ENCODE assay signal across 19 mouse cellular contexts in the genomic region with DNA sequence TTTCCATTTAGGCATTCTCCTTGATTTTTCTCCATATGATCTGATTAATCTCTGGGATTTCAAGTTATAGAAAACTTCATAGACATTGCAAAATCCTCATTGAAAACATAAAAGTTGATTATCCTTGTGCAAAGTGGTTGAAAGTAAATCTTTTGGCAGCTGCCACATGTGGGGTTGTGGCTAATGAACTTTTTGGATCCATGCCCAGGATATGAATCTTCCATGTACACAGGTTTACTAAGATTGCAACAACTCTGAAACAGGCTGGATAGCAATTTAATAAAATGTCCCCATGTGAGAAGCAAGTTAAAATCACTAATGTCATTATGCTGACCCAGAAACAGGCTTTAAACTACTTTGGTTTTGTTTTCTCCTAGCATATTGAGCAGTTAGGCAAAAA.
DNase-seq lines count a peak whose midpoint lies in the region; ATAC-seq and TF ChIP-seq lines count a peak whose summit lies in the region.
"Had no signal": no experiment of that assay in that cellular context is flagged by ENCODE, and none has a peak within 500 bp of the region (broad histone marks: within the 10 kb centered on the region; RNA-seq: fewer than 3 reads in every experiment).

No protein-coding gene starts in this region.

- H3K79me2 ChIP-seq in liver, adult 2 months (ENCODE audit: control insufficient read depth, insufficient read depth, low read length): no peaks in the 10 kb centered on the region

- 0 out of 2 replicates have a peak, but pooled peaks have one; percentile 18 for ATAC-seq in embryonic facial prominence, embryonic 14.5 days (ENCODE audit: low read depth)
- ATAC-seq in liver, embryonic 12.5 days: no peak
- peak; percentile 53; the same call in 1 of the 2 replicates for ATAC-seq in granulocyte monocyte progenitor cell, adult 5-6 weeks (replicated peaks; ENCODE audit: poor library complexity, severe bottlenecking)
- ATAC-seq in kidney, embryonic 14.5 days (ENCODE audit: low FRiP score, low TSS enrichment): no peak
- ATAC-seq: lung, postnatal 0 days; midbrain, embryonic 13.5 days had no signal

- H3K27me3 ChIP-seq in embryonic facial prominence, embryonic 14.5 days (replicated peaks; ENCODE audit: control insufficient read depth, insufficient read depth, low read length): no peaks in the 10 kb centered on the region
- 0 out of 2 replicates have a peak, but pooled peaks cover 9% of the 10 kb centered on the region for H3K27me3 ChIP-seq in embryonic facial prominence, embryonic 10.5 days (replicated peaks; ENCODE audit: low read depth, poor library complexity, severe bottlenecking)
- no peaks in the 10 kb centered on the region for H3K27me3 ChIP-seq in liver, adult 2 months (ENCODE audit: control insufficient read depth, insufficient read depth, low read length)
- no peaks in the 10 kb centered on the region for H3K27me3 ChIP-seq in liver, embryonic 12.5 days (replicated peaks)
- no peaks in the 10 kb centered on the region for H3K27me3 ChIP-seq in kidney, embryonic 14.5 days (ENCODE audit: control insufficient read depth, insufficient read depth, low read length)
- H3K27me3 ChIP-seq: embryonic facial prominence, embryonic 13.5 days; midbrain, embryonic 13.5 days; neural tube, embryonic 13.5 days; stomach, embryonic 15.5 days had no signal

- no peak overlapping the region for H3K27ac ChIP-seq in embryonic facial prominence, embryonic 14.5 days (replicated peaks; ENCODE audit: low read depth, low read length)
- no peak overlapping the region for H3K27ac ChIP-seq in embryonic facial prominence, embryonic 10.5 days (replicated peaks)
- H3K27ac ChIP-seq in liver, adult 2 months (replicated peaks; ENCODE audit: insufficient read depth, low read depth, low read length): no peak overlapping the region
- H3K27ac ChIP-seq in liver, embryonic 12.5 days: no peak overlapping the region
- H3K27ac ChIP-seq in kidney, embryonic 14.5 days (ENCODE audit: low read depth, low read length): no peak overlapping the region
- H3K27ac ChIP-seq: embryonic facial prominence, embryonic 13.5 days; liver, embryonic 14.5 days; midbrain, embryonic 13.5 days; neural tube, embryonic 13.5 days; stomach, embryonic 15.5 days had no signal

- TF ChIP-seq CTCF in liver, adult 2 months (IDR thresholded peaks at IDR 0.05; ENCODE audit: low read depth, low read length): no peak

- no peak overlapping the region for H3K4me3 ChIP-seq in embryonic facial prominence, embryonic 14.5 days (ENCODE audit: low read depth, low read length)
- no peak overlapping the region for H3K4me3 ChIP-seq in embryonic facial prominence, embryonic 10.5 days
- H3K4me3 ChIP-seq in liver, adult 2 months (ENCODE audit: insufficient read depth, low read depth, low read length): no peak overlapping the region
- H3K4me3 ChIP-seq in liver, embryonic 12.5 days: no peak overlapping the region
- H3K4me3 ChIP-seq in kidney, embryonic 14.5 days (ENCODE audit: low read length): no peak overlapping the region
- H3K4me3 ChIP-seq: embryonic facial prominence, embryonic 13.5 days; midbrain, embryonic 13.5 days; neural tube, embryonic 13.5 days; stomach, embryonic 15.5 days had no signal

- H3K4me1 ChIP-seq in embryonic facial prominence, embryonic 14.5 days (ENCODE audit: control insufficient read depth, insufficient read depth, low read length): no peaks in the 10 kb centered on the region
- no peaks in the 10 kb centered on the region for H3K4me1 ChIP-seq in embryonic facial prominence, embryonic 10.5 days
- H3K4me1 ChIP-seq in liver, adult 2 months (ENCODE audit: control insufficient read depth, insufficient read depth, low read length): no peaks in the 10 kb centered on the region
- no peaks in the 10 kb centered on the region for H3K4me1 ChIP-seq in liver, embryonic 12.5 days
- H3K4me1 ChIP-seq in kidney, embryonic 14.5 days (ENCODE audit: control insufficient read depth, insufficient read depth, low read length): no peaks in the 10 kb centered on the region
- H3K4me1 ChIP-seq: embryonic facial prominence, embryonic 13.5 days; midbrain, embryonic 13.5 days; neural tube, embryonic 13.5 days; stomach, embryonic 15.5 days had no signal

- no peak for TF ChIP-seq POLR2A in liver, adult 2 months (IDR thresholded peaks at IDR 0.05; ENCODE audit: extremely low read depth, insufficient read depth, low read length)

- H3K4me2 ChIP-seq in embryonic facial prominence, embryonic 14.5 days (ENCODE audit: low read depth, low read length): no peak overlapping the region
- no peak overlapping the region for H3K4me2 ChIP-seq in liver, embryonic 12.5 days
- no peak overlapping the region for H3K4me2 ChIP-seq in kidney, embryonic 14.5 days (replicated peaks; ENCODE audit: low read depth, low read length)
- H3K4me2 ChIP-seq: embryonic facial prominence, embryonic 13.5 days; midbrain, embryonic 13.5 days; neural tube, embryonic 13.5 days; stomach, embryonic 15.5 days had no signal

- H3K9me3 ChIP-seq in embryonic facial prominence, embryonic 14.5 days (ENCODE audit: control insufficient read depth, low read length): no peaks in the 10 kb centered on the region
- no peaks in the 10 kb centered on the region for H3K9me3 ChIP-seq in embryonic facial prominence, embryonic 10.5 days
- no peaks in the 10 kb centered on the region for H3K9me3 ChIP-seq in liver, embryonic 12.5 days (replicated peaks)
- H3K9me3 ChIP-seq in kidney, embryonic 14.5 days (ENCODE audit: control insufficient read depth, low read length): no peaks in the 10 kb centered on the region
- H3K9me3 ChIP-seq: embryonic facial prominence, embryonic 13.5 days; midbrain, embryonic 13.5 days; neural tube, embryonic 13.5 days; stomach, embryonic 15.5 days had no signal

- no peak overlapping the region for H3K9ac ChIP-seq in embryonic facial prominence, embryonic 14.5 days (ENCODE audit: low read depth, low read length)
- no peak overlapping the region for H3K9ac ChIP-seq in liver, adult 2 months (ENCODE audit: low read depth, low read length)
- H3K9ac ChIP-seq in liver, embryonic 12.5 days: no peak overlapping the region
- no peak overlapping the region for H3K9ac ChIP-seq in kidney, embryonic 14.5 days (ENCODE audit: low read depth, low read length)
- H3K9ac ChIP-seq: embryonic facial prominence, embryonic 13.5 days; liver, embryonic 14.5 days; midbrain, embryonic 13.5 days; neural tube, embryonic 13.5 days; stomach, embryonic 15.5 days had no signal

- H3K36me3 ChIP-seq in embryonic facial prominence, embryonic 14.5 days (ENCODE audit: control insufficient read depth, insufficient read depth, low read length): no peaks in the 10 kb centered on the region
- no peaks in the 10 kb centered on the region for H3K36me3 ChIP-seq in embryonic facial prominence, embryonic 10.5 days (replicated peaks)
- no peaks in the 10 kb centered on the region for H3K36me3 ChIP-seq in liver, adult 2 months (ENCODE audit: control insufficient read depth, insufficient read depth, low read length)
- no peaks in the 10 kb centered on the region for H3K36me3 ChIP-seq in liver, embryonic 12.5 days
- no peaks in the 10 kb centered on the region for H3K36me3 ChIP-seq in kidney, embryonic 14.5 days (ENCODE audit: control insufficient read depth, insufficient read depth, low read length)
- H3K36me3 ChIP-seq: embryonic facial prominence, embryonic 13.5 days; midbrain, embryonic 13.5 days; neural tube, embryonic 13.5 days; stomach, embryonic 15.5 days had no signal

- peak; percentile 61 for DNase-seq in embryonic facial prominence, embryonic 14.5 days (ENCODE audit: low spot score)
- no peak for DNase-seq in embryonic facial prominence, embryonic 10.5 days (ENCODE audit: low spot score)
- DNase-seq in liver, adult 2 months (ENCODE audit: extremely low read depth, low read depth, low spot score): peak; percentile 51
- DNase-seq in MN1 (ENCODE audit: low spot score): peak; percentile 75
- DNase-seq: cerebellum, adult 11 months; heart, adult 18-20 months; heart, postnatal 4 days; kidney, adult 18-20 months; right cerebral cortex, postnatal 25 days; thymus, adult 18-20 months had no signal

Comparison
In these comparisons a context has a peak if more than half of its experiments do, and no peak if none do; other contexts are left out.
1. ATAC-seq: peak in embryonic facial prominence, embryonic 14.5 days (single experiment) and granulocyte monocyte progenitor cell, adult 5-6 weeks (single experiment); none in liver, embryonic 12.5 days (single experiment) and kidney, embryonic 14.5 days (single experiment).